Mouse (Mus musculus): Measurements from ENCODE around the gene Sidt1. TPM values are rescaled to one million over a fixed set of nuclear protein-coding genes. Genes with fewer than 3 reads are reported as not detected.
"Not testable (repeated sequence)": the region's sequence is repeated elsewhere in the genome, so short reads cannot be mapped to it uniquely, and the experiment has no call there.

Sidt1 gene
- polyA plus RNA-seq, 1 experiment from 2014 or later: 14.3 TPM

DNA sequence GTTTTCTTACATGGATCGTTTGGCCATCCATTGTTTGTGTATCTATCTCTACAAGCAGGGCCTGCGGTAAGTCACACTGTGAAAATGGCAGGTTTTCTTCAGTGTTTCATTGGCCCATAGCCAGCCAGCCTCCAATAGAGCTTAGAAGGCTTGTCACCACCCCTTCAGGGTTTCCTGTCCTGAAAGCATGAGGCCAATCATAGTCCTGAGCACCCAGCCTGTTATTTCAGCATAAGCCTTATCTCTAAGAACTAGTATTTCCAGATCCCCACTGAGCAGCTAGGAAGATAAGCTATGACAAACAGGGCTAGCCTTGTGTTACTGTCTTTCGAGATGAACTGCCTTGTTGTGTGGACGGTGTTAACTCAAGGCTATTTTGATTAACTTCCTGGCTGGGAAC lies 19.6 kb downstream of the Sidt1 start:
- Histone ChIP-seq H3K9ac (no peak overlapping the region), H3K27me3 (ENCODE audit: control insufficient read depth, insufficient read depth, low read length) (no peaks in the 10 kb centered on the region), H3K36me3 (replicated peaks; ENCODE audit: control insufficient read depth, insufficient read depth) (no peaks in the 10 kb centered on the region), H3K9me3 (ENCODE audit: control insufficient read depth, low read length) (no peaks in the 10 kb centered on the region), H3K4me3 (replicated peaks; ENCODE audit: low read length) (no peak overlapping the region), H3K27ac (no peak overlapping the region), H3K4me2 (replicated peaks) (no peak overlapping the region), H3K4me1 (replicated peaks; ENCODE audit: control insufficient read depth, insufficient read depth, low read length) (no peaks in the 10 kb centered on the region)
- WGBS: 78% methylated on average over 4 of the region's 4 CpGs
- no peak for ATAC-seq (ENCODE audit: low FRiP score)
- no peak for DNase-seq (ENCODE audit: low spot score)

DNA sequence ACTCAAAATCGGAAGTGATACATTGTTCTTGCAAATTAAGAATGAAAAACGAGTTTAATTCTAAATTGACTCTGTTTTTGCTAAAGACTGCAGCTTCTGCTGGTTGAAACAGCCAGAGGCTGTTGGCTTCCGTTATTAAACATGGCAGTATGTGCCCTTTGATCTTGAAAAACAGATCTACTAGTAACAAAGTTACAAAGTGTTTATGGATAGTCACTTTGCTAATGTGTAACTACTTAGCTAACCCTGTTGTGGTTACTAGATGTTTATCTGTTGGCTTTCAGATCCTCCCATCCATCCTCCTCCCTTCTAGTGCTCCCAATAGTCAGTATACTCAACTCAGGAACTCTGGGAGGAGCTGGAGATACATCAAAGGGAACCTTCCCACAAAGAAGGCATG lies 27.4 kb downstream of the Sidt1 start:
- H3K36me3 ChIP-seq (replicated peaks; ENCODE audit: control insufficient read depth, insufficient read depth): no peaks in the 10 kb centered on the region
- 69% methylated on average over 3 of the region's 3 CpGs for WGBS
- ATAC-seq (ENCODE audit: low FRiP score) (no peak), DNase-seq (ENCODE audit: low spot score) (no peak)
- no peak overlapping the region for H3K9ac ChIP-seq
- no peak overlapping the region for H3K4me2 ChIP-seq (replicated peaks)
- H3K9me3 ChIP-seq (ENCODE audit: control insufficient read depth, low read length): no peaks in the 10 kb centered on the region
- H3K4me1 ChIP-seq (replicated peaks; ENCODE audit: control insufficient read depth, insufficient read depth, low read length): no peaks in the 10 kb centered on the region
- H3K27me3 ChIP-seq (ENCODE audit: control insufficient read depth, insufficient read depth, low read length): no peaks in the 10 kb centered on the region
- H3K4me3 ChIP-seq (replicated peaks; ENCODE audit: low read length): no peak overlapping the region
- H3K27ac ChIP-seq: no peak overlapping the region

- H3K27me3 ChIP-seq (ENCODE audit: control insufficient read depth, insufficient read depth, low read length): no peaks in the 10 kb centered on the region
- no peaks in the 10 kb centered on the region for H3K36me3 ChIP-seq (replicated peaks; ENCODE audit: control insufficient read depth, insufficient read depth)
- DNase-seq (ENCODE audit: low spot score) (no peak), ATAC-seq (ENCODE audit: low FRiP score) (no peak)
- H3K4me1 ChIP-seq (replicated peaks; ENCODE audit: control insufficient read depth, insufficient read depth, low read length): no peaks in the 10 kb centered on the region
- no peak overlapping the region for H3K27ac ChIP-seq
- H3K4me3 ChIP-seq (replicated peaks; ENCODE audit: low read length): no peak overlapping the region
- 78% methylated on average over 2 of the region's 2 CpGs for WGBS
- no peak overlapping the region for H3K4me2 ChIP-seq (replicated peaks)
- H3K9ac ChIP-seq: no peak overlapping the region
- no peaks in the 10 kb centered on the region for H3K9me3 ChIP-seq (ENCODE audit: control insufficient read depth, low read length)
These were observed 29.2 kb downstream of the Sidt1 start for GRCm38 (mm10) chr16:44303822-44304221.

DNA sequence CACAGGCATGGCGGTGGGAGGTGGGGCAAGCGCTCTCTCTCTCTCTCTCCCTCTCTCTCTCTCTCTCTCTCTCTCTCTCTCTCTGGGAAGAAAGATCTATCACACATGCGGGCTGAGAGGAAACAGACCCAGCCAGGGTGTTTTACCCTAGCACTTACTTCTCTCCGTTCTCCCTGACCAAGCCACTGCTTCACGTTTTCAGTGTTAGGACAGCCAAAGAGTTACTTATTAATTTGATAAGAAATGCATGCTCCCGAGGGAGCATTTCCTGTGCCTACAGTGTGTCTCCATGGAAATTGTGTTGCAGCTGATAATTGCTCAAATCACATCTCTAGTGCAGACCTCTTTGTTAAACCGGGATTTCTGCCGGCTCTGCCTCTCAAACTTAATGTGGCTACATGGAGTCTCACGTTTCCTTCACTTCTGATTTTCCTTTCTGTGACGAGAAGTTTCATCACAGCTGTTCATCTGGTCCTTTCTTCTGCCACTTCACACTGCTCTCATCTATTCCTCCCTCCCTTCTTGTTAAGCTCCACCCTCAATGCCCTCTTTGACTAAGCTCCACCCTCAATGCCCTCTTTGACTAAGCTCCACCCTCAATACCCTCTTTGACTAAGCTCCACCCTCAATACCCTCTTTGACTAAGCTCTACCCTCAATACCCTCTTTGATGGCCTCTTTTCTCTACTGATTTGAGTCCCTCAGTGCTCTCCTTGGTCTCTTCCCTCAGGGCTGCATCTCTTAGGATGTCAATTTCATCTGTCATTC lies 30.7 kb downstream of the Sidt1 start:
- Histone ChIP-seq H3K36me3 (replicated peaks; ENCODE audit: control insufficient read depth, insufficient read depth) (no peaks in the 10 kb centered on the region), H3K27me3 (ENCODE audit: control insufficient read depth, insufficient read depth, low read length) (no peaks in the 10 kb centered on the region), H3K4me2 (replicated peaks) (no peak overlapping the region), H3K4me3 (replicated peaks; ENCODE audit: low read length) (no peak overlapping the region), H3K9me3 (ENCODE audit: control insufficient read depth, low read length) (no peaks in the 10 kb centered on the region), H3K9ac (no peak overlapping the region), H3K4me1 (replicated peaks; ENCODE audit: control insufficient read depth, insufficient read depth, low read length) (no peaks in the 10 kb centered on the region), H3K27ac (no peak overlapping the region)
- ATAC-seq (ENCODE audit: low FRiP score): no peak
- 49% methylated on average over 10 of the region's 10 CpGs for WGBS
- DNase-seq (ENCODE audit: low spot score): no peak

- no peaks in the 10 kb centered on the region for H3K36me3 ChIP-seq (replicated peaks; ENCODE audit: control insufficient read depth, insufficient read depth)
- no peaks in the 10 kb centered on the region for H3K4me1 ChIP-seq (replicated peaks; ENCODE audit: control insufficient read depth, insufficient read depth, low read length)
- H3K4me3 ChIP-seq (replicated peaks; ENCODE audit: low read length): no peak overlapping the region
- H3K27me3 ChIP-seq (ENCODE audit: control insufficient read depth, insufficient read depth, low read length): no peaks in the 10 kb centered on the region
- DNase-seq (ENCODE audit: low spot score) (no peak), ATAC-seq (ENCODE audit: low FRiP score) (no peak)
- H3K9me3 ChIP-seq (ENCODE audit: control insufficient read depth, low read length): no peaks in the 10 kb centered on the region
- H3K4me2 ChIP-seq (replicated peaks): no peak overlapping the region
- no peak overlapping the region for H3K27ac ChIP-seq
- WGBS: 83% methylated on average over 20 of the region's 20 CpGs
- no peak overlapping the region for H3K9ac ChIP-seq
These were observed 33.4 kb downstream of the Sidt1 start for GRCm38 (mm10) chr16:44299438-44300093.

GRCm38 (mm10) chr16:44293960-44294359 lies 39.0 kb downstream of the Sidt1 start:
- H3K4me2 ChIP-seq (replicated peaks): no peak overlapping the region
- DNase-seq (ENCODE audit: low spot score) (no peak), ATAC-seq (ENCODE audit: low FRiP score) (no peak)
- no peaks in the 10 kb centered on the region for H3K36me3 ChIP-seq (replicated peaks; ENCODE audit: control insufficient read depth, insufficient read depth)
- H3K27ac ChIP-seq: no peak overlapping the region
- no peak overlapping the region for H3K4me3 ChIP-seq (replicated peaks; ENCODE audit: low read length)
- no peaks in the 10 kb centered on the region for H3K4me1 ChIP-seq (replicated peaks; ENCODE audit: control insufficient read depth, insufficient read depth, low read length)
- H3K9ac ChIP-seq: no peak overlapping the region
- H3K9me3 ChIP-seq (ENCODE audit: control insufficient read depth, low read length): no peaks in the 10 kb centered on the region
- H3K27me3 ChIP-seq (ENCODE audit: control insufficient read depth, insufficient read depth, low read length): no peaks in the 10 kb centered on the region

DNA sequence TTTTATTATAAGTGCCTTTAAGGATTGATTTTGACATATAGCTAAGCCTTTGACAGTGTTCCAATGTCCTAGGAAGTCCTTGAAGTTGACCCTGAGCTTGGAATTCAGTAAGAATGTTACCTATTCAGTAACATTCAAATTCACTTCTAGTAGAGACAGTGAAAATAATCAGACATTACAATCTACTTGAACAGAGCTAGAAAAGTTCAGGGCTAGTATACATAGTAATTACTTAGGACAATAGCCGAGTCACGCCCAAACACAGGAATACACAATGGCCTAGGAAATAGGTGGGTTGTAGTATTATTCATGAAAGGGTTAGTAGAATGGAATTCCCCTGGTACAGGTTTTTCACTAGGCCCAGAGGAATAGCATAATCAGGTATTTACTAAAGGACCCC lies 40.3 kb downstream of the Sidt1 start:
- H3K4me2 ChIP-seq (replicated peaks); H3K9ac ChIP-seq; H3K4me1 ChIP-seq (replicated peaks; ENCODE audit: control insufficient read depth, insufficient read depth, low read length); ATAC-seq (ENCODE audit: low FRiP score); H3K36me3 ChIP-seq (replicated peaks; ENCODE audit: control insufficient read depth, insufficient read depth); H3K9me3 ChIP-seq (ENCODE audit: control insufficient read depth, low read length); DNase-seq (ENCODE audit: low spot score); H3K4me3 ChIP-seq (replicated peaks; ENCODE audit: low read length); H3K27me3 ChIP-seq (ENCODE audit: control insufficient read depth, insufficient read depth, low read length); H3K27ac ChIP-seq: not testable (repeated sequence)
- 96% methylated on average over 2 of the region's 2 CpGs for whole genome bisulfite sequencing

GRCm38 (mm10) chr16:44289004-44289648 lies 43.9 kb downstream of the Sidt1 start:
- DNase-seq (ENCODE audit: low spot score): no peak
- Histone ChIP-seq H3K4me1 (replicated peaks; ENCODE audit: control insufficient read depth, insufficient read depth, low read length) (no peaks in the 10 kb centered on the region), H3K36me3 (replicated peaks; ENCODE audit: control insufficient read depth, insufficient read depth) (no peaks in the 10 kb centered on the region), H3K9ac (no peak overlapping the region), H3K27me3 (ENCODE audit: control insufficient read depth, insufficient read depth, low read length) (no peaks in the 10 kb centered on the region), H3K27ac (no peak overlapping the region), H3K4me2 (replicated peaks) (no peak overlapping the region), H3K4me3 (replicated peaks; ENCODE audit: low read length) (no peak overlapping the region), H3K9me3 (ENCODE audit: control insufficient read depth, low read length) (no peaks in the 10 kb centered on the region)
- WGBS: 80% methylated on average over 4 of the region's 4 CpGs
- ATAC-seq (ENCODE audit: low FRiP score): no peak

- no peaks in the 10 kb centered on the region for H3K4me1 ChIP-seq (replicated peaks; ENCODE audit: control insufficient read depth, insufficient read depth, low read length)
- no peaks in the 10 kb centered on the region for H3K9me3 ChIP-seq (ENCODE audit: control insufficient read depth, low read length)
- no peak overlapping the region for H3K4me2 ChIP-seq (replicated peaks)
- no peak overlapping the region for H3K27ac ChIP-seq
- 63% methylated on average over 7 of the region's 7 CpGs for WGBS
- H3K36me3 ChIP-seq (replicated peaks; ENCODE audit: control insufficient read depth, insufficient read depth): no peaks in the 10 kb centered on the region
- no peak for ATAC-seq (ENCODE audit: low FRiP score)
- H3K27me3 ChIP-seq (ENCODE audit: control insufficient read depth, insufficient read depth, low read length): no peaks in the 10 kb centered on the region
- H3K9ac ChIP-seq: no peak overlapping the region
- no peak overlapping the region for H3K4me3 ChIP-seq (replicated peaks; ENCODE audit: low read length)
- DNase-seq (ENCODE audit: low spot score): no peak
These were observed 45.5 kb downstream of the Sidt1 start for GRCm38 (mm10) chr16:44287356-44287950.

Measured in hindbrain, embryonic 14.5 days (tissue).